In genomic region chrX:162348341-162348740, GRCm38 (mm10) we compare ENCODE assay signal across 25 mouse cellular contexts.
DNase-seq lines count a peak whose midpoint lies in the region; ATAC-seq and TF ChIP-seq lines count a peak whose summit lies in the region.
"Had no signal": no experiment of that assay in that cellular context is flagged by ENCODE, and none has a peak within 500 bp of the region (broad histone marks: within the 10 kb centered on the region; RNA-seq: fewer than 3 reads in every experiment).

No protein-coding gene starts in this region.

- H3K9ac ChIP-seq in embryonic facial prominence, embryonic 11.5 days (replicated peaks; ENCODE audit: low read length) = no peak overlapping the region
- no peak overlapping the region for H3K9ac ChIP-seq in limb, embryonic 14.5 days (ENCODE audit: low read depth, low read length, severe bottlenecking)
- H3K9ac ChIP-seq in forebrain, embryonic 15.5 days (replicated peaks) = no peak overlapping the region
- H3K9ac ChIP-seq: embryonic facial prominence, embryonic 13.5 days; heart, embryonic 12.5 days; intestine, embryonic 15.5 days; limb, embryonic 12.5 days; liver, embryonic 14.5 days; lung, embryonic 15.5 days; midbrain, embryonic 12.5 days; stomach, embryonic 15.5 days had no signal

- H3K27ac ChIP-seq in embryonic facial prominence, embryonic 11.5 days (replicated peaks; ENCODE audit: low read depth, low read length) = no peak overlapping the region
- H3K27ac ChIP-seq in embryonic facial prominence, embryonic 10.5 days (replicated peaks) = no peak overlapping the region
- no peak overlapping the region for H3K27ac ChIP-seq in limb, embryonic 14.5 days (replicated peaks; ENCODE audit: low read depth, low read length)
- H3K27ac ChIP-seq in forebrain, embryonic 15.5 days (replicated peaks) = no peak overlapping the region
- H3K27ac ChIP-seq: embryonic facial prominence, embryonic 13.5 days; forebrain, embryonic 10.5 days; hindbrain, embryonic 10.5 days; intestine, embryonic 15.5 days; layer of hippocampus, adult 2 months; limb, embryonic 12.5 days; liver, embryonic 14.5 days; lung, embryonic 15.5 days; midbrain, embryonic 12.5 days; stomach, embryonic 15.5 days had no signal

- H3K36me3 ChIP-seq in embryonic facial prominence, embryonic 11.5 days (replicated peaks; ENCODE audit: control insufficient read depth, insufficient read depth, low read depth, low read length) = no peaks in the 10 kb centered on the region
- no peaks in the 10 kb centered on the region for H3K36me3 ChIP-seq in embryonic facial prominence, embryonic 10.5 days (replicated peaks)
- no peaks in the 10 kb centered on the region for H3K36me3 ChIP-seq in limb, embryonic 14.5 days (ENCODE audit: control insufficient read depth, insufficient read depth, low read length)
- no peaks in the 10 kb centered on the region for H3K36me3 ChIP-seq in forebrain, embryonic 15.5 days
- H3K36me3 ChIP-seq: embryonic facial prominence, embryonic 13.5 days; forebrain, embryonic 10.5 days; heart, embryonic 12.5 days; hindbrain, embryonic 10.5 days; intestine, embryonic 15.5 days; limb, embryonic 12.5 days; lung, embryonic 15.5 days; midbrain, embryonic 12.5 days; stomach, embryonic 15.5 days had no signal

- CTCF ChIA-PET in Patski (lab: Charles Lee) = no interaction called here

- no peaks in the 10 kb centered on the region for H3K4me1 ChIP-seq in embryonic facial prominence, embryonic 11.5 days (ENCODE audit: control insufficient read depth, insufficient read depth, low read length)
- H3K4me1 ChIP-seq in embryonic facial prominence, embryonic 10.5 days = no peaks in the 10 kb centered on the region; the same call in 1 of the 2 replicates
- H3K4me1 ChIP-seq in limb, embryonic 14.5 days (ENCODE audit: control insufficient read depth, insufficient read depth, low read length) = no peaks in the 10 kb centered on the region
- H3K4me1 ChIP-seq in forebrain, embryonic 15.5 days = no peaks in the 10 kb centered on the region
- H3K4me1 ChIP-seq: forebrain, embryonic 10.5 days; hindbrain, embryonic 10.5 days; intestine, embryonic 15.5 days; lung, embryonic 15.5 days; midbrain, embryonic 12.5 days; stomach, embryonic 15.5 days had no signal

- H3K4me3 ChIP-seq in embryonic facial prominence, embryonic 11.5 days (ENCODE audit: low read depth, low read length) = no peak overlapping the region
- no peak overlapping the region for H3K4me3 ChIP-seq in embryonic facial prominence, embryonic 10.5 days
- no peak overlapping the region for H3K4me3 ChIP-seq in limb, embryonic 14.5 days (replicated peaks; ENCODE audit: low read length)
- H3K4me3 ChIP-seq in forebrain, embryonic 15.5 days = no peak overlapping the region
- H3K4me3 ChIP-seq: embryonic facial prominence, embryonic 13.5 days; forebrain, embryonic 10.5 days; heart, embryonic 12.5 days; hindbrain, embryonic 10.5 days; intestine, embryonic 15.5 days; layer of hippocampus, adult 2 months; limb, embryonic 12.5 days; lung, embryonic 15.5 days; midbrain, embryonic 12.5 days; stomach, embryonic 15.5 days had no signal

- H3K27me3 ChIP-seq in embryonic facial prominence, embryonic 11.5 days (ENCODE audit: control insufficient read depth, insufficient read depth, low read length) = no peaks in the 10 kb centered on the region
- H3K27me3 ChIP-seq in embryonic facial prominence, embryonic 10.5 days (replicated peaks; ENCODE audit: low read depth, poor library complexity, severe bottlenecking) = peaks cover 93% of the 10 kb centered on the region
- H3K27me3 ChIP-seq in Patski = peaks cover 2% of the 10 kb centered on the region
- no peaks in the 10 kb centered on the region for H3K27me3 ChIP-seq in limb, embryonic 14.5 days (ENCODE audit: control insufficient read depth, insufficient read depth, low read length)
- no peaks in the 10 kb centered on the region for H3K27me3 ChIP-seq in forebrain, embryonic 15.5 days
- H3K27me3 ChIP-seq: intestine, embryonic 15.5 days; lung, embryonic 15.5 days; stomach, embryonic 15.5 days had no signal

- no peaks in the 10 kb centered on the region for H3K9me3 ChIP-seq in embryonic facial prominence, embryonic 11.5 days (replicated peaks; ENCODE audit: control insufficient read depth, low read length)
- H3K9me3 ChIP-seq in embryonic facial prominence, embryonic 10.5 days = no peaks in the 10 kb centered on the region
- no peaks in the 10 kb centered on the region for H3K9me3 ChIP-seq in limb, embryonic 14.5 days (ENCODE audit: control insufficient read depth, low read length)
- no peaks in the 10 kb centered on the region for H3K9me3 ChIP-seq in forebrain, embryonic 15.5 days
- H3K9me3 ChIP-seq: embryonic facial prominence, embryonic 13.5 days; forebrain, embryonic 10.5 days; heart, embryonic 12.5 days; hindbrain, embryonic 10.5 days; intestine, embryonic 15.5 days; limb, embryonic 12.5 days; lung, embryonic 15.5 days; midbrain, embryonic 12.5 days; stomach, embryonic 15.5 days had no signal

- no peak for TF ChIP-seq CTCF in Patski (IDR thresholded peaks at IDR 0.05)

- in situ Hi-C loops in Patski (cut with MboI; ENCODE audit: low pct_unique_long_range_greater_than_20kb) = no loop called here

- no peak for TF ChIP-seq POLR2A in limb, embryonic 14.5 days (IDR thresholded peaks at IDR 0.05; ENCODE audit: borderline replicate concordance, extremely low read depth, insufficient read depth, insufficient read length)

- WGBS in embryonic facial prominence, embryonic 11.5 days = 27% methylated on average over 4 of the region's 4 CpGs
- 40% methylated on average over 4 of the region's 4 CpGs for WGBS in embryonic facial prominence, embryonic 10.5 days
- WGBS in limb, embryonic 14.5 days = 29% methylated on average over 4 of the region's 4 CpGs
- 73% methylated on average over 4 of the region's 4 CpGs for WGBS in forebrain, embryonic 15.5 days

- H3K4me2 ChIP-seq in embryonic facial prominence, embryonic 11.5 days (ENCODE audit: low read depth, low read length) = no peak overlapping the region
- no peak overlapping the region for H3K4me2 ChIP-seq in limb, embryonic 14.5 days (replicated peaks; ENCODE audit: low read depth, low read length, severe bottlenecking)
- no peak overlapping the region for H3K4me2 ChIP-seq in forebrain, embryonic 15.5 days (replicated peaks)
- H3K4me2 ChIP-seq: embryonic facial prominence, embryonic 13.5 days; heart, embryonic 12.5 days; intestine, embryonic 15.5 days; limb, embryonic 12.5 days; lung, embryonic 15.5 days; midbrain, embryonic 12.5 days; stomach, embryonic 15.5 days had no signal

- DNase-seq in embryonic facial prominence, embryonic 11.5 days (ENCODE audit: low spot score) = peak; percentile 21
- DNase-seq in embryonic facial prominence, embryonic 10.5 days (ENCODE audit: low spot score) = no peak
- no peak for DNase-seq in Patski (ENCODE audit: low read depth, low spot score)
- peak; percentile 1 for DNase-seq in embryo, embryonic 9.5 days (ENCODE audit: extremely low spot score)
- no peak for DNase-seq in limb, embryonic 14.5 days (ENCODE audit: low spot score)
- DNase-seq in B cell, adult 2 months = no peak
- DNase-seq: cerebellum, adult 2 months; cerebellum, postnatal 25 days; heart, adult 11 months; heart, postnatal 10 days; thymus, postnatal 36 days had no signal

- ATAC-seq in embryonic facial prominence, embryonic 11.5 days (replicated peaks; ENCODE audit: insufficient number of reproducible peaks, low FRiP score, low TSS enrichment, low read depth) = no peak
- peak; percentile 14 for ATAC-seq in Patski
- 0 out of 2 replicates have a peak, but pooled peaks have one; percentile 30 for ATAC-seq in limb, embryonic 14.5 days (ENCODE audit: low FRiP score, low read depth)
- no peak for ATAC-seq in forebrain, embryonic 15.5 days (replicated peaks)
- ATAC-seq: CD4-positive, CD25-positive, alpha-beta regulatory T cell, adult 4 months; hindbrain, embryonic 16.5 days; intestine, embryonic 15.5 days had no signal

- POLR2A ChIA-PET in Patski (lab: Charles Lee) = no interaction called here

Comparison
In these comparisons a context has a peak if more than half of its experiments do, and no peak if none do; other contexts are left out.
1. DNase-seq: peak in embryonic facial prominence, embryonic 11.5 days (single experiment) and embryo, embryonic 9.5 days (single experiment); none in embryonic facial prominence, embryonic 10.5 days (single experiment), Patski (single experiment), limb, embryonic 14.5 days (single experiment) and B cell, adult 2 months (0 of 2).
2. ATAC-seq: peak in Patski (single experiment) and limb, embryonic 14.5 days (single experiment); none in embryonic facial prominence, embryonic 11.5 days (single experiment) and forebrain, embryonic 15.5 days (single experiment).